Mouse (Mus musculus): ENCODE measurements around the gene Slc35a2.

DNA sequence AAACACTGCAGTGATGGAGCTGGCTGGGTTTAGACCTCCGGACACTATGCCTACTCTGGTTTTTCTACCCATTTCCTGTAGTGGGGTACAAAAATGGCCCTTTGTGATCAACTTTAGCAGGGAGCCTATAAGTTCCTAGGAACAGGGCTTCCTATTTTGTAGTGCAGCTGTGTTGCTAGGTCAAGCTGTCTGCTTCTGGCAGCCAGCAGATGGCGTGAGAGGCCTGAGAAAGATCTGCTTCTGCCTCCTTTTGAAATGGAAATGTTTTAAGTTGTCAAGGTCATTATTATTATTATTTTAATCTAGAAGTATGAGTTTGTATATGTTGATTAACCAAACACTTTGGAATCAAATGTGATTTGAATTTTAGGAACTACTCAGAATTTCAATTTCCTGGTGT lies 29.2 kb upstream of the Slc35a2 start:
- no peak for TF ChIP-seq POLR2A (IDR thresholded peaks at IDR 0.05; ENCODE audit: borderline replicate concordance, insufficient read depth, low read length)
- TF ChIP-seq CTCF (IDR thresholded peaks at IDR 0.05; ENCODE audit: borderline replicate concordance, insufficient read depth, low read depth, low read length) = peak; percentile 58

Measured in cerebellum, adult 2 months (tissue).